Mouse (Mus musculus) gastrocnemius, postnatal 36 days (tissue): ENCODE data around the gene Nanos3. TPM values are rescaled to one million over a fixed set of nuclear protein-coding genes. Genes with fewer than 3 reads are reported as not detected.

Experiments
- DNase-seq, 2 experiments: peaks; one replicate each; pipeline ENCODE4 v3.0.0; 2022
- intact Hi-C: fragments of 180-260 bp; cut with DNase I; formaldehyde crosslinking; loops from one replicate; pipeline ENCODE4 v1.15.1; 2025
- total RNA-seq, 2 experiments: library from RNA; stranded (reverse); gene quantifications; 2 replicates each; pipeline ENCODE4 v1.2.3; 2021

Gene Nanos3
- total RNA-seq, 2 experiments from 2014 or later = not detected

DNA sequence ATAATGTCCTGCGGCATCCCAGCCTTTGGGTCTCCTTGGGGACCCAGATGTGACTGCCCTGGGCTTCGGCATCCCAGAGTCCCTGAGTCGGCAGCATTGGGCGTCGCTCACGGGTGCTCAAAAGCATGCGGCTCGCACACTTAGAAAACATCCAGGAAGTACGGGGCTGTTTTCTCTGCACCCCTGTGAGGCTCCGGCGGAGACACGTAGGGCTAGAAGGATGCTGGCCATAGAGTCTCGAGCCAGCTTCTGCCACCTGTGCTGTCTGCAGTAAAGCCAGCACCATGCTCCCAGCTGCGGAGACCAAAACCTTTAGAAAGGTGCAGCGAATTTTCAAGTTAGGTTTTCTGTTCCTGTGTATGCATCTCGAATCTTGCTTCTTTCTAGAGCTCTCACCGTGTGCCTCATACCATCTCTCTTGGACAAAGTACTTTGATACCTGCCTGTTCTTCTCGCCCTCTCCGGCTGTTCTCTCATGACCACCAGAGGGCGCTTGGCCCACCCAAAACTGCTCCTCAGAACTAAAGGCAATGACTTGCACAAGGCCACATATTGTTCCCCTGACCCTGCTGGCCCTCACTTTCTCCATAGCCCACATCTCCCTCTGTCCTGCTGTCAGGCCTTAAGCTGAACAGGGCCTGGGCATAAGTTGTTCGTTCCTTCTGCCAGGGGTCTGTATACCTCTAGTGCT lies 2.2 kb upstream of the Nanos3 start:
- intact Hi-C loops = loop anchor here (1.0 to 5.0 kb wide), 3 partner anchors 23 to 170 kb away; no protein-coding TSS in a partner anchor
- peak; percentile 44 to 51 for DNase-seq

- intact Hi-C loops = loop anchor here (2.0 to 5.0 kb wide), 2 partner anchors 96 to 170 kb away; no protein-coding TSS in a partner anchor
- peak; percentile 59 to 62 for DNase-seq
Measured at GRCm38 (mm10) chr8:84186547-84186946, 1.5 kb upstream of the Nanos3 start.

GRCm38 (mm10) chr8:84184085-84185043 lies 653 bp downstream of the Nanos3 start:
- DNase-seq = no peak
- intact Hi-C loops = loop anchor here (5.0 kb wide), 2 partner anchors 98 to 142 kb away; partner anchors contain the start of genes Il27ra and Rln3

DNA sequence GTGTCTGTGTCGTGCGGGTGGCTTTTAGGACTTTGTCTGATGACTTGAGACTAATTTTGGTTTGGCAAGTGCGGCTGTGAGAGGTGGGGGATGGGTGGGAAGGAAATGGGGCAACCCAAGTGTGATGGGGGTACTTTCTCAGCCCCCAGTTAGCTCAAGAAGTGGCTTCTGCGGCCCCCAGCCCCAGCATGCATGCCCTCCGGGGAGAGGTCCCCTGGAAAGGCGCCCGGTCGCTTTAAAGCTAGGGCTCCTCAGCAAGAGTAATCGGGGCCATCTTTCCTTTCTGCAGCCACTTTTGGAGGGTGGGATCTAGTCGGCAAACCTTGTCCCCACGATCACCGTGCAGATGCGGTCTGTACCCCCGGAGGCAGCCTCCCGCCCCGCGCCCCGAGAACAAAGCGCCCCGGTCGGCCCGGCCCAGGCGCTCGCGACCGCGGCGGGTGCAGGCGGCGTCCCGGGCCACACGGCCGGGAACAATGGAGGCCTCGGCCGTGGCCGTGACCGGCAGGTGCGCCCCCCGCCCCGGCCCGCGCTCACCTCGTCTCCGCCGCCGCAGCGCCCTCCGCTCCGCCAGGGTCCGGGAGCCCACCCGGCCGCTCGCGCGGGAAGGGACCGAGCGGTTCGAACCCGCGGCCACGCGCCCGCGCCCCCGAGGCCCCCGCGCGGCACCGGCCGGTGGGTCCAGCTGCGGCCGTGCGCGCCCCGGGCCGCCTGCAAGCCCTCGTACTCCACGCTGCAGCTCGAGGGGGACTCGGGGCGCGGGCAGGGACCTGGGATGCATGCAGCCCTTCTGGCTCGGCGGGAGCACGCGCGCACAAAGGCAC lies 1.5 kb downstream of the Nanos3 start:
- no peak for DNase-seq
- intact Hi-C loops = loop anchor here (5.0 kb wide), 1 partner anchor 141 kb away; the partner anchor contains the start of genes Il27ra and Rln3

DNA sequence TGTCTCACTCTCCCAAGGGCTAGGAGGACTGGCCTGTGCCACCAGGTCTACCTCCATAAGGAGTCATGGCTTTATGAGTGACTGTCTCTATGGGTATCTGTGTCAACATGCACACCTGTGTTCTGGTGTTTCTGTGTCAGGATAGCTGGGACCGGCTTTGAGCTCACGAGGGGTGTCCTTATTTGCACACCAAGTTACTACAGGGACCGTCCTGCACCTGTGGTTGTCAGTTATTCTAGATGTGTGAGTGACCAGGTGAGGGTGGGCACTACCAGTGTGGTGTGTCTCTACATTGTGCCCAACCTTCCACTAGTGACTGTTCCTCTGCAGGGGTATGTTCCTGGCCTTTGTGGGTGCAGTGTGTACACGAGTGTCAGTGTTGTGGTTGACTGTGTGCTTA lies 2.2 kb downstream of the Nanos3 start:
- DNase-seq = no peak
- intact Hi-C loops = loop anchor here (5.0 kb wide), 1 partner anchor 141 kb away; the partner anchor contains the start of genes Il27ra and Rln3

- DNase-seq = no peak
- intact Hi-C loops = loop anchor here (5.0 kb wide), 1 partner anchor 138 kb away; the partner anchor contains the start of genes Il27ra and Rln3
Measured at GRCm38 (mm10) chr8:84180530-84181190, 4.4 kb downstream of the Nanos3 start.

DNA sequence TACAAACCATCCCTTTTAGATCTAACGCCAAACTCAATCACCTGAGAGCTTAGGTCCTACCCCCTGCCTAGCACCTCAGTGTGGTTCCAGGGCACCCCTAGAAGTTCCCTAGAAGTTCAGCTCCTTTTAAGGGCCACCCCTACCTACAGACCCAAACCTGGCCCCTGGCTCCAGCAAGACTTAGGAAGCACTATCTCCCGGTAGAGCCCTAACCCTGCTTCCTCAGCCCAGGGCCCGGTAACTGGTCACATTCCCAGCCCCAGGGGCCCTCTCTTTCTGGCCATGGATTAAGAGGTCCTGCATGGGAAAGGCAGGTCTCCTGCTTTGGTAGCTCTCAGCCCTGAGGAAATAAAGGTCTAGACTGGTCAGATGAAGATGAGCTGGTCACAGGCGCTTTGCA lies 5.1 kb downstream of the Nanos3 start:
- intact Hi-C loops = loop anchor here (5.0 kb wide), 1 partner anchor 138 kb away; the partner anchor contains the start of genes Il27ra and Rln3
- DNase-seq = no peak

DNA sequence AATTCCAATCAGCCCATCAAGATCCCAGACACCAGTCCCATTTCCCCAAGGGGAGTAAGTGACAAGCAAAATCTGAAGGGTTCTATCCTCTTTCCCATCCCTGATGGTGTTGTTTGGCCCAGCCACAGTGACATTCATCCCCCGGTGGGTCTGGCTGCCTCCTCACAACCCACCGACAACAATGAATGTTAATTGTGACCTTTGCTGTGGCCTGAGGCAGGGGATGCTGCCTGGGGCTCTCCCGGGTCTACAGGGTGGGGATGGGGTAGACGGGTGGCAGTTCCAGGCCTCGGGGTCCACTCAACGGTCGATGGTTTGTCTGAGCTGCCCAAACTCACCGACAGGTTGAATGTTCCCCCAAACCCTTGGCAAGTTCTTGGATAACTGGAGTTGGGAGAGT lies 6.4 kb downstream of the Nanos3 start:
- DNase-seq = no peak
- intact Hi-C loops = no loop called here

- no peak for DNase-seq
- intact Hi-C loops = no loop called here
Measured at GRCm38 (mm10) chr8:84177405-84177804, 7.6 kb downstream of the Nanos3 start.

DNA sequence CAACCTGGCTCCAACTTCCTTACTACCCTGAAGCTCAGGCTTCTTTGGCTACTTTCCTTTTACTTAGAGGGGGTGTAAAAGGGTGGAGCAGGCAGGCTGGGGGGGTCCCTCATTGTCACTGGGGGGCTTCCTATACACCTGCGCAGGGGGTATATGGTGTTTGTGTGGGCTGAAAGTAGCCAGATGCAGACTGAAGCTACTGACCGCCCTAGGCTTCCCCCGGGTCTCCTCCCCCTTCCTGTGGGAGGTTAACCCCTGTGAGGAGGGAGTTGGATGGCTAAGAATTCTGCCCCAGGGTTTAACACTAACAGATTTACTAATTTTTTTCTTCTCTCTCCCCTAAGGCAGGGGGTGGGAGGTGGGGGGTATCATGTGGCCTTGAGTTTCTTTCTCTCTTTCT lies 8.5 kb downstream of the Nanos3 start:
- no peak for DNase-seq
- intact Hi-C loops = no loop called here

DNA sequence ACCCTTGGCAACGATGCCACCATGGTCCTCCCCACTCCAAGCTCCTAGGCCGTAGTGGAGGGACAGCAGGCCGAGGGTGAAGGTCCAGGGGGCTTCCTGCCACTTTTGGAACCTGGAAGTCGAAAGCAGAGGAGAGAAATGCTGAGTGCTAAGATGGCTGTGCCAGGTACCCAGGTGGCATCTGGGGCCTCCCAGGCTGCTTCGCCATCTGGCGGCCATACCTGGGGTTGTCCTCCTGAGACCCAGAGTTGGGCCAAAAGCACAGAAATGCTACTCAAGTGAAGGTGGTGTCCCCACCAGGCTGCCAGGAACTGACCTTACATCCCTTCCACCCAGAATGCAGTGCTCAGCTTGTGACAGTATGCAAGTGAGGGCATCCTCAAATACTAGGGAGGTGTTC lies 11.2 kb downstream of the Nanos3 start:
- no peak for DNase-seq
- intact Hi-C loops = loop anchor here (1.0 kb wide), 1 partner anchor 24 kb away; no protein-coding TSS in a partner anchor

DNA sequence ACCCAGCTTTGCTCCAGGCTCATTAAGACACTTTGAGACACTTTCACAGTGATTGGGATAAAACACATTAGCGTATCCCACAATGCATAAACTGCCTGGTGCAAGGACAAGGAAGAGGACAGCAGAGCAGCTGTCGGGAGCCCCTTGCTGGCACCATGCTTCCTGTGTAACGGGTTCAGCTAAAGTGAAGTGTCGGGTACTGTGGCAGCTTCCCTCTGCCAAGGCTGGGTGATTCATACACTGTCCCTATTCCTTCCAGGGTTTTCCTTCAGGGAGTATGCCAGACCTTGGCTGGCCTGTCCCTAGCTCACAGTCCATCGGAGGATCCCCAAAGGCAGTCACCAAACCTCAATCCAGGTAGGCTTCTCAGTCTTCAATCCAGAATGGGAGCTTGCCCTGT lies 14.9 kb downstream of the Nanos3 start:
- DNase-seq = no peak
- intact Hi-C loops = no loop called here

DNA sequence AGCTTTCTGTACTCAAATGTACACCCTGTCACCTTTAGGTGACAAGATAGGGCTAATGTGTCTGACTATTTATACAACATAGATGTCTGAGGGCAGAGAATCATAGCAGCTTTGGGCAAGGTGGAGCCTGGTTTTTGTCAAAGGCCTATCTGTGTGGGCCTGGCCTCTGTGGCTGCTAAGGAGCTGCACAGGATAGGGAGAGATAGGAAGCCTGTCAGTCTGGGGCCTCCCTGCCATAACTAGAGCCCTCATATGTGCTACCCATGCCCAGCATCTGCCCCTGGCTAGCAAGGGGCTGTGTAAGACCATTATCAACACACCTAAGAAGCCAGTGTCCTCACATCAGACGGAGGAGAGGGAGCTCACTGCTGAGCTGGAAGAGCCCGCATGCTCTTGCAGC lies 17.3 kb downstream of the Nanos3 start:
- no peak for DNase-seq
- intact Hi-C loops = no loop called here

DNA sequence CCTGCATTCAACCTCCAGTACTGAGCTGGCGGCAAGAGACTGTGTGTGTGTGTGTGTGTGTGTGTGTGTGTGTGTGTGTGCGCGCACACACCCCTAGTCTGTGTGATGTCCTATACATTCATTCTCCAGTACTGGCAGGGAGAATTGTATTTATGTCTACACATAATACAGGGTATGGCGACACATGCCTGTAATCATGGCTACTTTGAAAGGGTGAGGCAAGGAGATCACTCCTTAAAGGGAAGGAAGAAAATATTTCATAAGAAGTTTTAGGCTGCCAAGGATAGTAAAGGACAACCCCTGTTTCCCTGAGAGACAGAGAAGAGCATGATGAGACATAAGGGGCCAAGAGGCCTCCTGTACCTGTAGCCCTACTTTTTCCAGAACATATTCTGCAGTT lies 27.4 kb downstream of the Nanos3 start:
- no peak for DNase-seq
- intact Hi-C loops = no loop called here

- intact Hi-C loops = no loop called here
- no peak for DNase-seq
Measured at GRCm38 (mm10) chr8:84149181-84149580, 35.8 kb downstream of the Nanos3 start.

GRCm38 (mm10) chr8:84148531-84148850 lies 36.5 kb downstream of the Nanos3 start:
- no peak for DNase-seq
- intact Hi-C loops = no loop called here

DNA sequence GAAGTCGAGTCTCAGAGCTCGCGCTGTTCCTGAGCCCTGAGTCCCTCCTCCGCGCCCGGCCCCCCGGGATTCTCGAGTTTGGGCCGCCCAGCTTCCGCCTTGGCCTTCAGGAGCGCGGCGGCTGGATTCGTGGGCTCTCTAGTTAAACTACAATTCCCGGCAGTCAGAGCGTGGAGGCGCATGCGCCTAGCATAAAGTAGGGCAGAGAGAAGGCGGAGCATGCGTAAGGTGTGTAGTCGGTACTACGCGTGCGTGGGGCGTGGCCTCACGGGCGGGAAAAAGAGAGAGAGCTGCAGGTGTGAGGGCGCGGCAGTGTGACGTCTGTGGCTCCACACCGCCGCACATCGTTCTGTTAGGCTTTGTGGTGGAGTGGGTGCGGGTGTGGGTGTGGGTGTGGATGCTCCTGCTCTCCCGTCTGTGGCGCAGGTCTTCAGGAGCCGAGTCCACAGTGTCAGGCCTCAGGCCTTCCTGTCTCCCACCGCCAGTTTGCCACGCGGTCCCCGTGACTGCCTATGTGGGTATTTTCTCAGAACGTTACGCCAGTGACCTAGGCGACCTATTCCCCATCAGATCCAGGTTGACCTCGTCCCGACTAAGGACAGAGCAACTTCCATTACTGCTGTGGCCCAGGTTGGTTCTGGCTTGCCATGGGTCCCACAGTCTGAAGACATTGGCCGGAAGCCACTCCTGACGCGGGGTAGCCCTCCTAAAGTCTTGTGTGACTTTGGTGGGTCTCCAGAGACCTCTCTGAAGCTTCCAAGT lies 37.1 kb downstream of the Nanos3 start, which contains the start of the genes Cc2d1a and 4930432K21Rik:
Gene Cc2d1a (minus strand): TSS at position 168 of the 762 bp plus-strand sequence.
Gene 4930432K21Rik (plus strand): TSS at position 257 of the 762 bp plus-strand sequence.
- intact Hi-C loops = no loop called here

DNA sequence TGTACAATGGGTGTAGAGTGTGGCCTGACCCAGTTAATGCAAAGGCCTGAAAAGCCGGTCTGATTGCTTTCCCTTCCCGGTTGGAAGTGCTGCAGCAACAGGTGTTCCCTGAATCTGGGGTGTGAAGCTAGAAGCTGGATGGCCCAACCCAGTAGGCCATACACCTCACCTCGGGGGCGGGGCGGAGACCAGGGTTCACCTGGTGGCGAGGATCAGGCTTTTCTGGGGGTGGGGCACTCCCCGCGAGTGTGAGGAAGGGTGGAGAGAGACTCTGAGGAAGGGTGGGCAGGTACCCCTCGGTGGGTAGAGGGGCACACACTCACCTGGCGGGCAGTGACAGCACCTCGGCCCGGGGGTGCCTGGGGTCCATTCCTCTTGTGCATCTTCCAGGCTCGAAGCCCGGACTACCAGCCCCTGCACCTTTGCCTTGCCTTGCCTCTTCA lies 37.7 kb downstream of the Nanos3 start:
- intact Hi-C loops = no loop called here

More for the DNA sequence above, 37.1 kb downstream of the Nanos3 start, which contains the start of the genes Cc2d1a and 4930432K21Rik:
- DNase-seq = peak; percentile 90 to 92

More for the DNA sequence above, 37.7 kb downstream of the Nanos3 start:
- no peak for DNase-seq
